Mouse (Mus musculus): ENCODE results near the gene Auts2. TPM values are rescaled to one million over a fixed set of nuclear protein-coding genes. Genes with fewer than 3 reads are reported as not detected.
A peak's percentile ranks its signal among the peaks of the same experiment; 100 is the strongest.

Gene Auts2
- polyA plus RNA-seq, 1 experiment from 2014 or later = 0.23 TPM

DNA sequence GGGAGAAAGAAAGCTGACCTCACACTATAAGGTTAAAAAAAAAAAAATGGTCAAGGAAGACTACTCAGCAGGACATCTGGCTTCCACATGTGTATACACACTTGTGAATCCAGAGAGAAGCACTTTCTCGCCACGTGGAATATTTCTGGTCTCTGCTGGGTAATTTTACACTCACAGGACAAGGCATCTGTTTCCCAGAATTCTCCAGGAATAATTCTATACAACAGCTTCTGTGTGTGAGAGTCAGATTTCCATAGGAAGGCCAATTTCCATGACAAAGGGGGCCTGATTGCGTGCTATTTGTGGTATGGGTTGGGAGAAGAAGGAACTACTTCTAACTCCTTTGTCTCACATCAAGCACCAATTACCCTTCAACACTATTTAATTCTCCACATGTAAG, 1016.5 kb downstream of the Auts2 start:
- no peaks in the 10 kb centered on the region for H3K27me3 ChIP-seq
- ChIA-PET POLR2A (no interaction called here), CTCF (no interaction called here)
- ATAC-seq = no peak
- no peak for TF ChIP-seq CTCF (IDR thresholded peaks at IDR 0.05)
- DNase-seq (ENCODE audit: low read depth, low spot score) = no peak
- in situ Hi-C loops (cut with MboI; ENCODE audit: low pct_unique_long_range_greater_than_20kb) = no loop called here

DNA sequence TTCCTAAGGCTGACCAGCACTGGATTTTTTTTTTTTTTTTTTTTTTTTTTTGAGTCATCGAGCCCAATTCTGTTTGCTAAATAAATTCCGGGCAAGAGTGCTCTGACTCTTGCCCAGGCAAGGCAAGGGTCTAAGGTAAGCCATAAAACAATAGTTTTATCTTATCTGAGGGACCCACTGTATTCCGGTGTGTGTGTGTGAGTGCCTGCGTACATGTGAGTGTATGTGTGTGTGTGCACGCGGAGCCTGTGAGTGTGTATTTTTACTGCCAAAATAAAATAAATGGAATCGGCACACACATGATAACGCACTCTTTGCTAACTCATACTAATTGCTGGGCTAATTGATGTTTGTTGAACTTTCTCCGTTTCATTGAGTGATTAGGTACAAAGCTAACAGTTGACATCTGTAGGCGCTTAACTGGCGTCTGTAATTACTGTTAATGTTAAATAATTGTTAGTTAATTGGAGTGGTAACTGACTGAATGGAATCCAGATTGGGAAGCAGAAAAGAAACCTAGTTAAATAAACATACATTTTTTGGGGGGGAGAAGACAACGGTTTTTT, 1018.2 kb downstream of the Auts2 start:
- ATAC-seq = no peak
- ChIA-PET POLR2A (no interaction called here), CTCF (no interaction called here)
- H3K27me3 ChIP-seq = no peaks in the 10 kb centered on the region
- no peak for DNase-seq (ENCODE audit: low read depth, low spot score)
- in situ Hi-C loops (cut with MboI; ENCODE audit: low pct_unique_long_range_greater_than_20kb) = no loop called here
- no peak for TF ChIP-seq CTCF (IDR thresholded peaks at IDR 0.05)

DNA sequence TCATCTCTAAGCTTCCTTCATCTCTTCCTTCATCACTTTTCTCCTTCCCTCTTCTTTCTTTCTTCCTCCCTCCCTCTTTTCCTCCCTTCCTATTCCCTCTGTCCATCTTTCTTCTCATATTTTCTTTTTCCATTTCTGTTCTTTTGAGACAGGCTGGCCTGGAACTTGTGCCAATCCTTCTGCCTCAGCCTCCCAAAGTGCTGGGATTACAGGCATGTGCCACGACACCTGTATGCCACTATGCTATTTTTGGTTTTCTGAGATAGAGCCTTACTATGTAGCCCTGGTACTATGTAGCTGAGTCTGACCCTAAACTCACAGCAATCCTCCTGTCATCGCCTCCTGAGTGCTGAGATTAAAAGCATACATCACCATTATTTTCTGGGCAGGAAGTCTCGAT, 1023.6 kb downstream of the Auts2 start:
- no peak for TF ChIP-seq CTCF (IDR thresholded peaks at IDR 0.05)
- ChIA-PET POLR2A (no interaction called here), CTCF (interaction anchor here (1.2 kb wide), 1 partner anchor 12 kb away, joined by 3 read pairs; no protein-coding TSS in a partner anchor)
- no peak for ATAC-seq
- DNase-seq (ENCODE audit: low read depth, low spot score) = no peak
- no peaks in the 10 kb centered on the region for H3K27me3 ChIP-seq
- in situ Hi-C loops (cut with MboI; ENCODE audit: low pct_unique_long_range_greater_than_20kb) = no loop called here

DNA sequence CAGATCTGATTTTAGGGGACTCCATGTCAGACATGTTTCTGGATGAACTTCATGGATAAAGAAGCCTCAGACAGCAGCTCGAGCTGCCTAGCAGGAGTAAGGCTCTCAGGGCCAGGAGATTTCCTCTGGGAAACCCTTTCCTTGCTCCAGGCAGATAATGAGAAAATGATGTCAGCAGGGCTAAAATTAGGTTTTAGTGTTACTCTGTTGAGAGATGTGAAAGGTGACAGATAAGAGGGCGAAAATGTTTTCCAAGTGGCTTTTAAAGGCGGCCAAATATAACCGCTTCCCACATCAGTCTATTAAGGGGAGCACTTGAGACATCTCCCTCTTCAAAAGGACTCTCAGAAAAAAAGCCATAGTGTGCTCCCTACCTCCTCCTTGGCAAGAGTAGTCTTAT, 1025.5 kb downstream of the Auts2 start:
- ChIA-PET POLR2A (no interaction called here), CTCF (no interaction called here)
- DNase-seq (ENCODE audit: low read depth, low spot score) = no peak
- no peak for ATAC-seq
- H3K27me3 ChIP-seq = no peaks in the 10 kb centered on the region
- in situ Hi-C loops (cut with MboI; ENCODE audit: low pct_unique_long_range_greater_than_20kb) = no loop called here
- no peak for TF ChIP-seq CTCF (IDR thresholded peaks at IDR 0.05)

DNA sequence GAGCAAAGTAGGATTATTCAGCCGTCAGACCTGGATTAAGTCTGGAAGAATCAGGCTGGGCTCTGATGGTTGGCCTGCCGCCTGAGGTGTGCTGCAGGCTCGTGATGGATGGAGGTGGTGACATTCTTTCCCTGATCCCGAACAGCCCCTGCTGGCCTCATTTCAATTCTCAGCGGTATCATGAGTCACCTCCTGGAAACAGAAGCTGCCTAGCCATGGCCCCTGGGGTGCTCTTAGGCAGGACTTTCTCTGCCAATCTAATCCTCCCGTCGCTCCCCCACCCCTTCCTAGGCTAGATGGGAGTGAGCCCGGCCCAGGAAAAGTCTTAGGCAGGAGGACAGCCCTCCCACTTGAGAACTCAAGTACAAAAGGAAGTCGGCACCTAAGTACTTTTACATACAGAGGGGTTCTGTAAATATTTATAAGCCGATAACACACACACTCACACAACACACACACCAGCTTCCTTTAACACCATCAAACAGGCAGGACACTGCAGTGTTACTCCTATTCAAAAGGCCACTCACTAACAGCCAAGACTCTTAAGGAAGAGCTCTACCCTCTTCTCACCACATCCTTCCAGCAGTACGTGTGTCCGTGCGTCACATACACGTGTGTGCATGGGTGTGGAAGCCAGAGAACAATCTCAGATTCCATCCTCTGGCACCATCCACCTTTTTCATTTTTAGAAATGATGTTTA, 1027.3 kb downstream of the Auts2 start:
- in situ Hi-C loops (cut with MboI; ENCODE audit: low pct_unique_long_range_greater_than_20kb) = no loop called here
- H3K27me3 ChIP-seq = no peaks in the 10 kb centered on the region
- peak; percentile 2 for DNase-seq (ENCODE audit: low read depth, low spot score)
- TF ChIP-seq CTCF (IDR thresholded peaks at IDR 0.05) = no peak
- CTCF ChIA-PET = no interaction called here
- peak; percentile 55 for ATAC-seq
- POLR2A ChIA-PET = no interaction called here

DNA sequence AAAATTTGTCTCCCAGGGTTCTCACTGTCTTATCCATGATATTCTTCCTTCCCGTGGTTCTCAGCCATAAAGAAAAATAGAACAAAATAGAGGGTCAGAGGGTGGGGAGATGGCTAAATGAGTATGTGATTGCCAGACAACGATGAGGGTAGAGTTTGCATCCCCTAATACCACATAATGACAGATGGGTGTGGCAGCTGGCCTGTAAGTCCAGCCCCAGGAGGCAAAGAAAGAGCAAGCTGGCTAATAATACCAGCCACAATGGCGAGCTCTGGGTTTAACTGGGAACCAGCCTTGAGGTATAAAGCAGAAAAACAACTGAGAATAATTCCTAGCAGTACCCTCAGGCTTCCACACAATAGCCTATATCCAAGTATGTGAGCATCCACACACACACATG, 1029.4 kb downstream of the Auts2 start:
- in situ Hi-C loops (cut with MboI; ENCODE audit: low pct_unique_long_range_greater_than_20kb) = no loop called here
- DNase-seq (ENCODE audit: low read depth, low spot score) = no peak
- no peak for ATAC-seq
- ChIA-PET CTCF (no interaction called here), POLR2A (no interaction called here)
- no peak for TF ChIP-seq CTCF (IDR thresholded peaks at IDR 0.05)
- no peaks in the 10 kb centered on the region for H3K27me3 ChIP-seq

DNA sequence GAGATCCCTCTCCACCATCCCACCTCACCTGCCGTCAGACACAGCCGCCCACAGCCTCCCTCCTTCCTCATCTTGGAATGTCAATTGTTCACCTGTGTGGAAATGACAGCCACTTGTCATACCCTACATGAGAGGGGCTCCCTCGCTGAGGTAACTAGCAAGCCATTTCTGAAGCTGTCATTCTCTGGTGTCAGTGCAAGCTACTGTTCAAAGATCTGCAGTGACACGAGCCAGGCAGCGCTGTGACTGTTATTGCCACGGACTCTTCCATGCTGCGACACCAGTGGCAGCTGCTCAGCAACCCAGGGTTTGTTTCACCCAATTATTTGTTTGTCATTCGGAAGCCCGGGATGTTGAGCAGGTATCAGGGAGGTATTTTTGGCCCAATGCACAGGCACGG, 1030.5 kb downstream of the Auts2 start:
- no peaks in the 10 kb centered on the region for H3K27me3 ChIP-seq
- ChIA-PET CTCF (no interaction called here), POLR2A (no interaction called here)
- no peak for TF ChIP-seq CTCF (IDR thresholded peaks at IDR 0.05)
- DNase-seq (ENCODE audit: low read depth, low spot score) (no peak), ATAC-seq (no peak)
- in situ Hi-C loops (cut with MboI; ENCODE audit: low pct_unique_long_range_greater_than_20kb) = no loop called here

DNA sequence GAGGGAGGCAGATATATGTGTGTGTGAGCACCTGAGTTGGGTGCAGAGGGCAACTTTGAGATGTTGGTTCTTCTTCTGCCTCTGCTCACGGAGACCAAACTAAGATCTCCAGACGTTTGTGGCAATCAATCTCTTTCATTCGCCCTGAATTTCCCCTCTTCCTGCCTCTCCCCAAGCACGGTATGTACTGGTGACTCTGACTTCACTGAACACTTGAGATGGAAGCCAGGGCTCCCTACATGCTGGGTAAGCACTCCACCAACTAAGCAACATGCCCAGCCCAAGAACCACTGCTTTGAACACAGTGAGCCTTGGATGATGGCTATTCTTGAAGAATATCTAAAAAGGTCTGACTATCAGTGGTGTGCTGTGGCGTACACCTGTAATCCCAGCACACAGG, 1032.5 kb downstream of the Auts2 start:
- TF ChIP-seq CTCF (IDR thresholded peaks at IDR 0.05) = no peak
- in situ Hi-C loops (cut with MboI; ENCODE audit: low pct_unique_long_range_greater_than_20kb) = no loop called here
- H3K27me3 ChIP-seq = no peaks in the 10 kb centered on the region
- ATAC-seq (no peak), DNase-seq (ENCODE audit: low read depth, low spot score) (no peak)
- ChIA-PET POLR2A (no interaction called here), CTCF (no interaction called here)

DNA sequence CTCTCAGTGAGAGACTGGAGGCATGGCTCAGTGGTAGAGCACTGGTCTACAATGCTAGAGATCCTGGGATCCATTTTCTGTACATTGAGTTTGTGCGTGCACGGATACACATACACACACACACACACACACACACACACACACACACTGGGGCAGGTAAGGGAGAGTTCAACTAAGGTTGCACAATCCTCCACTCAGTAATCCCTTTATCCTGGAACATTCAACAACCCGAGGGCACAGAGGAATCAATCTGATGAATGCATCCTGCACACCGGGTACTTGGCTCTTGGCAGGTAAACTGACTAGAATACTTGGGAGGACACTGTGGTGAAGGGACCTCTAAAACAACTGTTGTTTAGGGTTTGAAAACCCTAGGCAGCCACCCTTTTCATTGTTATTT, 1033.8 kb downstream of the Auts2 start:
- H3K27me3 ChIP-seq = no peaks in the 10 kb centered on the region
- ChIA-PET CTCF (no interaction called here), POLR2A (no interaction called here)
- TF ChIP-seq CTCF (IDR thresholded peaks at IDR 0.05) = no peak
- in situ Hi-C loops (cut with MboI; ENCODE audit: low pct_unique_long_range_greater_than_20kb) = no loop called here
- no peak for ATAC-seq
- no peak for DNase-seq (ENCODE audit: low read depth, low spot score)

DNA sequence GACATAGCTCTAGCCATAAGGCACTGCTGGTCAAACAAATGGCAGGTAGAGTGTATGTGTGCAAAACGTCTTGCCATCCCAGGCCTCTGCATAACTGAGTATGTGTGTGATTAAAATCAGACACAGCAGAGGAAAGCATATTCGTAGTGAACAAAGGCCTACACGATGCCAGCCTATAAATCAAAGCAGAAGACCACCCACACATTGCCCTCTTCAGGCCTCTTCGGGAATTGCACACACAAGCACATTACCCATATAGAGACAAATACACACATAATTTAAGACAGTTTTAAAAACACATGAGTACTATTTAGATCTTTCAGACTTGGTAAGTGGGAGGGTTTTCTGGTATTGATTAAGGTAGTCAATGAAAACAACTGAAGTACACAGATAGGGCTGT, 1044.3 kb downstream of the Auts2 start:
- no peak for ATAC-seq
- no peak for DNase-seq (ENCODE audit: low read depth, low spot score)
- CTCF ChIA-PET = no interaction called here
- peak; percentile 12 for TF ChIP-seq CTCF (IDR thresholded peaks at IDR 0.05)
- no peaks in the 10 kb centered on the region for H3K27me3 ChIP-seq
- in situ Hi-C loops (cut with MboI; ENCODE audit: low pct_unique_long_range_greater_than_20kb) = no loop called here
- POLR2A ChIA-PET = no interaction called here

DNA sequence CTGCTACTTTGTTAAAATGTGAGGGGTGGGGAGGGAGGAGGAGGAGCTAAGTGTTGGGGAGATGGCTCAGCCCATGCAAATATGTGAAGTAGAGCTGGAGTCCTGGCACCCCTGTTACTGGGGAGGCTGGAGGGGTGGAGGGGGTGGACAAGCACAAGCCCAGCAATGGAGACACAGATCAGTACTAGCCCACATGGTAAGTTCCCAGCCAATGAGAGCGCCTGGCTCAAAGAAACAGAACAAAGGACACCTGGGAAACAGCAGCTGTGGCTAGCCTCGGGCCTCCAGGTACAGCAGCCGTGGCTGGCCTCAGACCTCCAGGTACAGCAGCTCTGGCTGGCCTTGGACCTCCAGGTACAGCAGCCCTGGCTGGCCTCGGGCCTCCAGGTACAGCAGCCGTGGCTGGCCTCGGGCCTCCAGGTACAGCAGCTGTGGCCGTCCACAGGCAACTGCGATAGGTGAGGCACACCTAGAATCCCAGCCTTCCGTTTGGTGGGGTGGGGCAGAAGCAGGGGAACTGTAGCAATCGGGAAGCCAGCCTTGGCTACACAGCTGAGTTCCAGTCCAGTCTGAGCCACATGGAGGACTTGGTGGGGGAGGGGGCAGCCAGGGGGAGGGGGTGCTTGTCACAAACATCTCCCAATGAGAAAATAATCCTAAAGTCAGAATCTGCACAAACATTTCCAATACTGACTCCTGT, 1046.5 kb downstream of the Auts2 start:
- ChIA-PET CTCF (no interaction called here), POLR2A (no interaction called here)
- ATAC-seq (no peak), DNase-seq (ENCODE audit: low read depth, low spot score) (no peak)
- no peaks in the 10 kb centered on the region for H3K27me3 ChIP-seq
- TF ChIP-seq CTCF (IDR thresholded peaks at IDR 0.05) = no peak
- in situ Hi-C loops (cut with MboI; ENCODE audit: low pct_unique_long_range_greater_than_20kb) = no loop called here
